ENCODE assay signal across 8 mouse cellular contexts in the genomic region with DNA sequence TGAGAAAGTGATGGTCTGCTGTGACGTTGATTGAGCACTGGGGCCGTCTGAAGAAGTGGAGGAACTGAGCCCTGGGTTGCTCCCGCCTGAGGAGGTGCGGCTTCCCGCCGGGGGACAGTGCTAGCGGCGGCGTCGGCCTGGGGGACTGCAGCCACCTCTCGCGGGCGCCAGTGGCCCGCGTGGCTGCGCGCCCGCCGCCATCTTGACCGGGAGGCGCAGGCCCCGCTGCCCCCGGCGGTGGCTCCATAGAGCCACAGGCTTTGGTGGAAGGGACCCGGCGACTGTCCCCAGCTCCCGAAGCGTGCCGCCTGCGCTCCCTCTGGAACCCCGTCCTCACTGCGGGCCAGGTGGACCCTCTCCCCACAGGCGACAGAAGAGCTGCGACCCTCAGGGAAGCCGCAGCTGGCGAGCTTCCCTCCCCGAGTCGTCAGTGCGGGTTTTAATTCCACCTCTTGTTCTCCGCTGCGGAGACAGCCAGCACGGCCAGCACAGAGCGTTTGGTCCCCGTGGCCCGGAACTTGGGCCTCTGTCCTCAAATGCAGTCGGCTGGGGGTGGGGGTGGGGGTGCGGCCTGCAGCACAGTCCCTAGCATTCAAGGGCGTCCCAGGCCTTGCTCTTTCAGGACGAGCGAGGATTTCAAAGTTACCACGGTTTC. TPM values are rescaled to one million over a fixed set of nuclear protein-coding genes. Genes with fewer than 3 reads are reported as not detected.
DNase-seq lines count a peak whose midpoint lies in the region; ATAC-seq and TF ChIP-seq lines count a peak whose summit lies in the region.

No protein-coding gene starts in this region.

- no peaks in the 10 kb centered on the region for H3K27me3 ChIP-seq in forebrain, postnatal 0 days (ENCODE audit: insufficient read depth, low read length)

- no peak for TF ChIP-seq CTCF in forebrain, postnatal 0 days (IDR thresholded peaks at IDR 0.05; ENCODE audit: low read depth)

- peak overlapping the region; percentile 25 for H3K4me3 ChIP-seq in forebrain, postnatal 0 days (ENCODE audit: low read depth, low read length)

- peak overlapping the region; percentile 50 for H3K4me2 ChIP-seq in forebrain, postnatal 0 days (ENCODE audit: low read depth)

- peak; percentile 34 for ATAC-seq in CD4-positive, CD25-positive, alpha-beta regulatory T cell, adult 4 months
- ATAC-seq in forebrain, postnatal 0 days, result no peak
- no peak for ATAC-seq in activated CD4-positive, CD25-positive, alpha-beta regulatory T cell, adult 4 months

- no peaks in the 10 kb centered on the region for H3K9me3 ChIP-seq in forebrain, postnatal 0 days (ENCODE audit: low read length)

- H3K9ac ChIP-seq in forebrain, postnatal 0 days, result peak overlapping the region; percentile 37

- peak; percentile 36 for DNase-seq in adrenal gland, postnatal 10 days
- DNase-seq in adrenal gland, adult 8-10 months, result no peak
- no peak for DNase-seq in forebrain, postnatal 0 days
- DNase-seq in kidney, postnatal 4 days, result peak; percentile 31 to 65
- peak; percentile 52 for DNase-seq in neural tube, embryonic 10.5 days (ENCODE audit: extremely low spot score, low spot score)
- DNase-seq in ovary, postnatal 14 days (ENCODE audit: low spot score), result no peak

- H3K36me3 ChIP-seq in forebrain, postnatal 0 days (ENCODE audit: insufficient read depth), result no peaks in the 10 kb centered on the region

- H3K27ac ChIP-seq in forebrain, postnatal 0 days (ENCODE audit: low read depth, low read length), result no peak overlapping the region

- WGBS in forebrain, postnatal 0 days, result 7% methylated on average over 47 of the region's 51 CpGs

- H3K4me1 ChIP-seq in forebrain, postnatal 0 days (ENCODE audit: insufficient read depth), result no peaks in the 10 kb centered on the region

RNA-seq across cellular contexts. Expression of a gene that starts 19.9 kb away (rescaled TPM):
- 10 to 100 TPM; 21.1 to 23.3 TPM for total RNA-seq in adrenal gland, postnatal 10 days (2021)
- total RNA-seq in adrenal gland, adult 8-10 months (2022), result 10 to 100 TPM; 15.7 to 26.8 (median 19.2) TPM
- polyA plus RNA-seq in CD4-positive, CD25-positive, alpha-beta regulatory T cell, adult 4 months (2017; shearing (Covaris generic)), result 10 to 100 TPM; 24.2 to 26.1 TPM
- 32.1 and 33.5 TPM in 2 replicates for total RNA-seq in forebrain, postnatal 0 days (2014; rRNA removed)
- 10.3 and 10.5 TPM in 2 replicates for polyA plus RNA-seq in forebrain, postnatal 0 days (2015; fragmentation: Nextera tagmentation; extraction: Ambion mirVana)
- polyA plus RNA-seq in activated CD4-positive, CD25-positive, alpha-beta regulatory T cell, adult 4 months (2017; shearing (Covaris generic)), result 10 to 100 TPM; 21.6 to 23.6 TPM

Comparison
In these comparisons a context has a peak if more than half of its experiments do, and no peak if none do; other contexts are left out.
1. DNase-seq: peak in adrenal gland, postnatal 10 days (single experiment), kidney, postnatal 4 days (2 of 2) and neural tube, embryonic 10.5 days (single experiment); none in adrenal gland, adult 8-10 months (single experiment), forebrain, postnatal 0 days (single experiment) and ovary, postnatal 14 days (single experiment).